Mouse (Mus musculus) embryo, embryonic 11 days (tissue): ENCODE data around the gene Siah2.
A peak's percentile ranks its signal among the peaks of the same experiment; 100 is the strongest.

Experiments used
- DNase-seq: peaks from one replicate; pipeline ENCODE4 v3.0.0-alpha.2; 2015

Siah2 gene

DNA sequence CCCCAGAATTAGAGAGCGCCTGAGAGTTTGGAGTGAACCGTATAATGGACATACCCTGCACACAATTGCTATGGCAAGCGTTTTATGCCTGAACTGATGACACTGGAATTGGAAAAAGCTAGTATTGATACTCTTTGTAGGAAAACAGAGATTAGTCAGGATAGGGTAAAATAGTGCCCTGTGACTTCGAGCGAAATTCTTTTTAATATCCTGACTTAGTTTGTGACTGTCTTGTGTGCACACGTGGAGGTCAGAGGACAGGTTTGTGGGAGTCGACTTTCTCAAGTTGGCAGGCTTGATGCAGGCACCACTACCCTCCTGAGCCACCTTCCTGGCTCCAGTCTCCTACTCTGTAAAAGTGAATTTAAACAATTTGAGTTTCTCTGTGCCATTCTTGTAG is 1.1 kb upstream of the Siah2 start:
- no peak for DNase-seq

DNA sequence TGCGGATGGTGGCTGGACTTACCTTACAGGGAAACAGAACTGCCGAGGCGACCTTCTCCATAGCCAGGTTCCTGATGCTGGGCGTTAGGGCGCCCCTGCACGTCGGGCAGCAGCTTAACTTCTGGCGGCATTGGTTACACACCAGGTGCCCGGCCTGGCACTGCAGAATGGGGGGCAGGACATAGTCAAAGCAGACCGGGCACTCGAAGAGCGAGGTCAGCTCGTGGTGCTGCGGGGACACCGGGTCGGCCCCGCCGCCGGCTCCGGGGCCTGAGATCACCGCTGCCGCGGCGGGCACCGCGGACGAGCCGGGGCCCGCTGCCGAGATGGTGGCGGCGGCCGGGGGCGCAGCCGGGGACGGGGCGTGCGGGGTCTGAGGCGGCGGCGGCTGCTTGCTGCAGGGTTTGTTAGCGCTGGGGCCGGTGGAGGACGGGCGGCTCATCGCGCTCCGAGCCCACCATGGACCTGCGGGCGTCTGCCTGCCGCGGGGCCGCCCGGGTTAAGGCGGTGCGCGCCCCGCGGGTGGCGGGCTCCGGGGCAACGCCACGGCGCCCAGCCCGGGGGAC is 743 bp downstream of the Siah2 start:
- peak; percentile 49 for DNase-seq

DNA sequence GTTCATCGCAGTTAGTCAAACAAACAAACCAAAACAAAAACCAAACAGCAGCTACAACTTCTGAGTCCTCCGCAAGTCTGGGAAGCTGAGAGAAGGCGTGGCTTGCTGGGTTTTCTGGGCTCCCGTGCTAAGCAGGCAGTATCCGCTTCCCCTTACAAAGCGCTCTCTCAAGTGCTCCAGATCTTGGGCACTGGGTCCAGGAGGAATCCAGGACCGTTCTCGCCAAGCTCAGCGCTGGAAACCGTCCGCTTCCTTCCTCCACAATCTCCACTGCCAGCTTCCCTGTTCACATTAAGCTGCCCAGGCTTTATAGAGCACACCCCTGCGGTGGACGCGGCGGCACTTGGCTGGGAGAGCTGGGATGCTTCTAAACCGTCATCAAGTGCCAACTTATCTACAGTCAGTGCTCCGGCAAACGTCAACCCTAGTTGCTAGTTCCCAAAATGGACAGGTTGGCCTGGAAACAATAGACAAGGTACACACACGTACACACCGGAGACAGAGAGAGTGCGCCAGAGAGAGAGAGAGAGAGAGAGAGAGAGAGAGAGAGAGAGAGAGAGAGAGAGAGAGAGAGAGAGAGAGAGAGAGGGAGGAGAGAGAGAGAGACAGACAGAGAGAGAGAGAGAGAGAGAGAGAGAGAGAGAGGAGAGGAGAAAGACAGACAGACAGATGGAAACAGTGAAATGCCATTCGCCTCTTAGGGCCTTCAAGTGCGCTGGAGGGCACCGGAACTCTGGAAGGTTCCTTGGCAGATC is 1.4 kb downstream of the Siah2 start:
- peak; percentile 78 for DNase-seq

DNA sequence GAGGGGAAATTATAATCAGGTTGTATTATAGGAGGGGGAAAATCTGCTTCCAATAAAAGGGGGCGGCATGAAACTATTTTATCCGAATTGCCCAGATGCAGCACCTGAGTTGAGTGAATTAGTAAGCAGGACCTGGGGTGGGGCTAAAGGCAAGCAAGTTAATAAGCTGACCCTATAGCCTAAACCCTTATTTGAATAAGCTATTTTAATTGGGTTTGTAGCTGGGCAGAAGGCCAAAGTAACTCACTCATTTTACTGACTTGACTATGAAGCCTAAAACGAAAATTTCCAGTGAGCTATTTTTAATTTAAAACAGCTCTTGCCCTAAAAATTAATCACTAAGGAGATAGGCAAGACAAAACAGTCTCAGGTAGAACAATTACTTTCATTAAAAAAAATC is 2.5 kb downstream of the Siah2 start:
- DNase-seq = no peak

DNA sequence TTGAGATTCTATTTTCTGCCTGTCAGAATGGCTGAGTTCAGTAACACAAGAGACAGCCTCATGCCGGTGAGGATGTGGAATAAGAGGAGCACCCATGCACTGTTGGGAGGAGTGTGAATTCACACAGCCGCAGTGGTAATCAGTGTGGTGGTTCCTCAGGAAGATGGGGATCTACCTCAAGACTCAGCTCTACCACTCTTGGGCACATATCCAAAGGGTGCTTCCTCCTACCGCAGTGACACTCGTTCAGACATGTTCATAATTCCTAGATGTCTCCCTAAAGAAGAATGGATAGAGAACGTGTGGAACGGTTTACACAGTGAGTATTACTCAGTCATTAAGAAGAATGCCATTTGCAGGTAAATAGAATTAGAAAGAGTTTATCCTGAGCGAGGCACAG is 3.1 kb downstream of the Siah2 start:
- no peak for DNase-seq

DNA sequence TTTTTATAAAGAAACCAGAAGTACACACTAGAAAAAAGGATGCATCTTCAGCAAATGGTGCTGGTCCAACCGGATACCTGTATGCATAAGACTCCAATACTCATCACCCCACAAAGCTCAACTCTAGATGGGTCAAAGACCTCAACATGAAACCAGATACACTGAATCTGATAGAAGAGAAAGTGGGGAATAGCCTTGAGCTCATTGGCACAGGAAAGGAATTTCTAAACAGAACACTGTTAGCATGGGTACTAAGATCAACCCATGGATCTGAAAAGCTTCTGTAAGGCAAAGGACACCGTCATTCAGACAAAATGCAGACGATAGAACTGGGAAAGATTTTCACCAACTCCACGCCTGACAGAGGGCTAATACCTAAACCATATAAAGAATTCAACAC is 3.6 kb downstream of the Siah2 start:
- no peak for DNase-seq

DNA sequence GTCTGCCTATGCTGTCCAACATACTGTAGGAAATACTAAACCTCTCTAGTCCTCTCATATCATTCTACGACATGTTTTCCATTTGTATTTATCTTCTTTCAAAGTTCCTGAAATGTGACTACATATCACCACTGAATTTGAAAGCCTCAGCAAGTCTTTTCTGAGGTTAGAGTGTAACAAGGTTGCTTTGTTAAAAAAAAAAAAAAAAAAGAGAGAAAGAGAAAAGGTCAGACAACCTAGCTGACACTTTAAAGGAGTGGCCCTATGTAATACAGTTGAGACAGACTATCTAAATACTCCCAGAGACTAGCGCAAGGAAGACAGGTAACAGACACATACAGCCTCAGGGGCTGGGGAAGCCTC is 5.3 kb downstream of the Siah2 start:
- no peak for DNase-seq

DNA sequence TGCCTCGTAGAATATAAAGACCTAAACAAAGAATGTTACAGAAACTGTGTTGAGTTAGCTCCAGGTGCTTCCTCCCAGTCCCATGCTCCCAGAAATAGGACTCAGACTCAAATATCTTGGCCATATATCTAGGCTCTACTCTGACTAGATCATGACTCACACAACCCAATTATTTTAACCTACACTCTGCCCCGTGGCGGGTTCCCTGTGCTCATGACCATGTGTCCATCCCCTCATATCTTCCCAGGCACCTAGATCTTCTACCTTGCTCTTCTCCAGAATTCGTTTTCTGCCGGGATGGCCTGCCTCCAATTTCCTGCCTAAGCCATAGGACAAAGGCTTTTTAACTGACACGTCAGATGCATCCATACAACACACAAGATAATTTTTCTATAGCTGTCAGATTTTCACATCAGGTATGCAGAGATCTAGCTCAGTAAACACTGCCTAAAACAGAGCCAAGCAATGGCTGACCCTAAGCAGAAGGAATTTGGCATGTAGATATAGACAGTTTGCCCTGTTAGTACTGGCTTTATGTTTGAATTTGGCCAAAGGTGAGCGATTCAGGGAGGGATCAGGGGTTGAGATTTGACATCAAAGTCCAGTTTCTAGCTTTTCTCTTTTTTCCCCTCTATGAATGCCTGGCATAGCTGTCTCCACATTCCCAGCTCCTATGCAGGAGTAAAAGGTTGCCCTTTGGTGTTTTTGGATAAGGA is 5.8 kb downstream of the Siah2 start:
- no peak for DNase-seq

DNA sequence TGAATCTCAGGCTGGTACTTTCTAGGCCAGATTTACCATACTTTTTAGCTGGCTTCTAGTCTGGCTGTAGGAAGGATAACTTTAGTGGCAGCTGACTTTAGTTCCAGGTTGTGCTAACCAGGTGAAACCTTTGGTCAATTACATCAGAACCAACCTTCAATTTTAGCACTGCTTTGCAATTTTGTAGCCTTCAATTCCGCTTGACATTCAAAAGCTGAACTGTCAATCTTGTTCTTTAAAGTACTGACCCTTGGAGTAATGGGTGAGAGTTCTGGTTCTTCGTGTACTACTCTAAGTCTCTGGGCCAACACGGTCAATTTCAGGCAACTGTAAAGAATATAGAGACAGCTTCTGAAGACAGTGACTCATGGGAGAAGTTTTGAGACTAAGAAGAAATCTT is 6.8 kb downstream of the Siah2 start:
- no peak for DNase-seq

DNA sequence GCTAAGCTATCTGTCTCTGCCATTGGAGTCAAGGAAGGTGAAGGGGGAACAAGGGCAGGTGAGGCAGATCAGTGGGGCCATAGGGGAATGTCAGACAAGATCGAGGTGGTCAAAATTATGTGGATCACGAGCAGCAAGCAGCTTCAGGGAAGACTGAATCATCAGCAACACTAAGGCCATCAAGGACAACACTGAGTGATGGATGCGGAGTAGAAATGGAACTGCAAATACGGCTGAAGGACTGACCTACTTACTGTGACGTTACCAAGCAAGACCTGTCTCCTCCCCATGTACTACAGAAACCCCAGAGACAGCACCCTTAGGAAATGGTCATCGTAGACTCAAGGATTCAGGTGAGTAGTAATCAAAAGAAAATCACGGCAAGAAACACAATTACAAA is 8.9 kb downstream of the Siah2 start:
- no peak for DNase-seq

DNA sequence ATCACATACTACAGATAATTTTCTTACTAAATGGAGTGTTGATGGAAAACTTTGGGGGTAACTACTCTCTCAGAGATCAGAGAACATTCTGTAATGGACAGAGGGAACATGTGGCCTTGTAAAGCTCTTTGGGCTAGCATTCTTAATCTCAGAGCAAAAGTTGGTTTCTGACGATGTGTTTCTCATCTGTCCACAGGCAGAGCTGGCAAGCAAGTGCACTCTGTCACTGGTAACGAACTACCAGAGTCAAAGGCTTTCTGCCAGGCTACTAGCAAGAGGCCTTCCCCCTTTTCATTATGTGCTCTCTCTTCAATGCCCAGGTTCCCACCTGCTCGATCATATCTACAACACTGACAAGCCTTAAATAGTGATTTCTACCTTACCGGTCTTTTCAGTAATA is 9.9 kb downstream of the Siah2 start:
- DNase-seq = no peak

DNA sequence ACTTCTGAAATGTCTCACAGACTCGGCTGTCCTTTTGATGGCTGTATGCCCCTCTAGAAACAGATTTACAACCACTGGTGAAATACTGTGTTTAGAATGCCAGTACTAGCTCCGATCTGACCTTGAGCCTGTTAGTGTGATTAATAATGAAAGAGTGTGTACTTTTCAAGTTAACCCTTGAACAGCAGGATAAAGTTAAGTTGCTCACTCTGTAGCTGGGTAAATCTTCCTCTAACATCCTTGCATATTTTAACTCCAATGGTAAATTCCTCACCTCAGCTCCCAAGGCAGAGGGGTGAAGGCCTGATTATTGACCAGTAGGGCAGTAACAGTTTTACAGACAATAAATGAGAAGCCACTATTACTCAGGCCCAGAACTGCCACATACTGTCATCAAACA is 10.4 kb downstream of the Siah2 start:
- DNase-seq = no peak

DNA sequence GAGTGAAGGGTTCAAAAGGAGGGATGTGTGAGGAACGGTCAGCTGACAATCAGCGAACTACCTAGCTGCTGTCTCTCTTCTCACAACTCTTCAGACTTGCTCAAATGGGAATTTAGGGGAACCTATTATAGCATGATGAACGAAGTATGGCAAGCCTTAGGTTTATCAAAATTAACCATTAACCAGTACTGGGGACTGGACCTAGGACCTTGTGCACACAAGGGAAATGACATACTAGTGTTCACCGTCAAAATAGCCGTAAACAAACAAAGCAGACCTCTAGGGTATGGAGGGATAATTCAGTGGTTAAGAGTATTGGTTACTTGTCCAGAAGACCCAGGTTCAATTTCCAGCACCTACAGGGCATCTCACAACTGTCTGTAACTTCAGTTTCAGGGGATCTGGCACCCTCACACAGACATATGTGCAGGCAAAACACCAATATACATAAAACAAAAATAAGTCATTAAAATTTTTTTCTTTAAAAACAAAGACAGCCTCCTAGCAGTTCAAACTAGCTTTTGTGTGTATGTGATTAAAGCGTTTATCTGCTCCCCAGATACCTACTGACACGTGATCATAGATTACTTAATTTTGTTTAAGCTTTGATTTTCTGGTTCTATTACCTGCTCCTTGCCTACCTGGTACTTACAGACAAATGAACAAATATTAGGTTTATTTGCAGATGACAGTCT is 11.1 kb downstream of the Siah2 start:
- no peak for DNase-seq

DNA sequence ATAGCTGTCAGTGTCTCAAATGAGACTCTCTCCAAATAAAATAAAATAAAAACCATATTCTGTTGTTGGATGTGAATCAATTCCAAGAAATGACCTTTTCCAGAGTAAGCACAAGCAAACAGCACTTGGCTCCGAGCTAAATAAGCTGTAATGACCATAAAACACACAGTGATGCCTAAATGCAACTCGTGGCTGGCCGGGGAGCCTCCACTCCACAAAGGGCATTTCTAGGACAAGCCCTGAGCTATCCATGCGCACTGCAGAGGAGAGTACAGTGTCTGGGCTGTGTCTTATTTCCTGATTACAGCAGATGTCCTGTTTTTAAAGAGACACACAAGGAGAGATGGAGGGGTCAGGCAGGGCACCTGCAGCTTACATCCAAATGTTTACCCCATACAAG is 12.2 kb downstream of the Siah2 start:
- no peak for DNase-seq

DNA sequence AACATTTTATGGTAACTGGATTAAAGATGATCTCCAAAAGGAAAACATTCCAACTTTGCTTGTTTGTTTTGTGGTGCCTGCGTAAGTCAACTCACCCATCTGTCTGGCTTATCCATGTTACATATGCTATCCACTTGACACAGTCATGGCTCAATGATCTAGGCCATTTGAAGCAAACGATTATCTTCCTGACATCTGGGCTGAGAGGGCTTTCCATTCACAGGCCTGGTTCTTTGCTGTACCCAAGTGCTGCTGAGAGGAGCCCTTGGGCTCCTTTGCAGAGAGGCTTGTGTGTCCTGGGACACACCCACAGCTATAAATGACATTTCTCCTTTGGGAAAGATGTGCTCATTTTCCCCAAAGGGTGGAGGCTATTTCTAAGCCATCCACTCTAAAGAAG is 13.3 kb downstream of the Siah2 start:
- no peak for DNase-seq

DNA sequence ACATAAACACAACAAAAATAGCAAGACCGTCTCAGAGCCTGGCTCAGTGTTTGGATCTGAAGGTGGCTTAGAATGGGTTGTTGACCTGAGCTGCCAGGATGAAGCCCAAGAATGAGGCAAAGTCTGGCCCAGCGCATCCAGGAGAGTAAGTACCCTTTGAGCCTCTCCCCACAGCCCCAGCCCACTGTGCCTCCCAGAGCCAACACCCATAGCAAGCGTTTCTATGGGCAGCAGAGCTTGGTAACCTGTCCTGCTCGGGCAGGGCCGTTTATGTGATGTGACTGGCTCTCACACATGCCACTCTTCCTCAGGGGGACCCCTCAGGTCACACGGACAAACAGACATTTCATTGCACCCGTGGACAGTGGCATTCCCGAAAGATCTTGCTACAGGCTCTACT is 13.8 kb downstream of the Siah2 start:
- no peak for DNase-seq

DNA sequence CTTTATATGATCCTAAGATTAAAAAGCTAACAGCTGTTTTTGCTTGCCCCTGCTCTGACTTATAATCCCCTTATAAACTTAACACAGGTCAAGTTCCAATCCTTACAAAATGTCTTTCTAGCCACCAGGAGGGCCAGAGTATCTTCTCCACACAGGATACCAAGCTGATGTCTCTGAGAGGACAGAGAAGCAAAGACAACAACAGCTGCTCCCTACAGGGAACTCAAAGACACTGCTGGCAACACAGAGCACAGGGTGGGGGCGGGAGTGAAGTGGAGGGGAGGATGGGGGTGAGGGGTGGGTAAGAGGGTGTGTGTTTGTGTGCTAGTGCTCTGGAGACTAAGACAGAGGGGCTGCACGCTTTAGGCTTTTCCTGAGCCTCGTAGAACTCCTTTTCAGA is 14.6 kb downstream of the Siah2 start:
- peak; percentile 17 for DNase-seq

DNA sequence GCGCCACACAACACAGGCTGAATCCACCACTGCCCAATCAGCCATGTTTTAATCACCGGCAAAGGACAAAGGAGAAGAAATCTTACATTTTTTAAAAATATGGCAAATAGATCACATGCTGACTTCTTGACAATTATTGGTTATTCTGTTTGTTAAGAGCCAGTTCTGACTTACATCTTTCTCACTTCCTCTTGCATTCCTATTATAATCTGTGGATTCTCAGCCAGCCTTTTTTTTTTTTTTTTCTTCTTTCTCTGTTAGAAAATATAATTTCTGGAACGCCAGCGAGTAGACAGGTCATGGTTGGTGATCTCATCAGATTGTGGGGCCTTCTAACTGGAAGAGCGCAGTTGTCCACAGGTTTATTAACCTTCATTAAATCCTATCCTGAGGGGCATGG is 18.9 kb downstream of the Siah2 start:
- DNase-seq = no peak

DNA sequence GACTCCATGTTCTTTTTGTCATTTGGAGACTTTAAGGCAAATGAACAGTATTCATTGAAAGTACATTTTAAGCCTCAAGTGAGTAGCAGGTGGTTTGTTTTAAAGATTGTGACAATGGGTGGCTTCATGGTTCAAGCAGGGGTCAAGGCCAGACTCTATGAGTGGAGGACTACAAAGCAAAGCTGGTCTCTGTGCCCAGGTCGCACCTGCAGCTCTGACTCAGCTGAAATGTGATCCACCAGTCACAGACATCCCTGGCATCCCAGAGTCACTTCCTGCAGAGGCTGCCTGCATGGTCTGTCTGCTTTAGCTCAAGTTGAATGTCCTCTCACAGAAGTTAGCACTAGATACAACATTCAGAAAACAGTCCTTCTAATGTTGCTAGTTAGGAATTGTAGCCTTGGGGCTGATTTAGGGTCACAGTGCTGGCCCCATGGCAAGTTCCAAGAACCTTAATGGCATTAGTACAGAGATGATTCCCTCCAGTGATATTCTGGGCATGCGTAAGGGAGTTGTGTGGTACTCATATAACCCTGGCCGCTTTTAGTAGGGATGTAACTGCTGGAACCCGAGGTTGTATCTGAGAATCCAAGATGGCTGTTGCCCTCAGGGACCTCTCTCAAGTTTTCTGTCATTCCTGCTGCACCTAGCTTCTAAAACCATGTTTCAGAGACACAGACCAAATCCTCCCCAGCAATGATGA is 19.6 kb downstream of the Siah2 start:
- no peak for DNase-seq

DNA sequence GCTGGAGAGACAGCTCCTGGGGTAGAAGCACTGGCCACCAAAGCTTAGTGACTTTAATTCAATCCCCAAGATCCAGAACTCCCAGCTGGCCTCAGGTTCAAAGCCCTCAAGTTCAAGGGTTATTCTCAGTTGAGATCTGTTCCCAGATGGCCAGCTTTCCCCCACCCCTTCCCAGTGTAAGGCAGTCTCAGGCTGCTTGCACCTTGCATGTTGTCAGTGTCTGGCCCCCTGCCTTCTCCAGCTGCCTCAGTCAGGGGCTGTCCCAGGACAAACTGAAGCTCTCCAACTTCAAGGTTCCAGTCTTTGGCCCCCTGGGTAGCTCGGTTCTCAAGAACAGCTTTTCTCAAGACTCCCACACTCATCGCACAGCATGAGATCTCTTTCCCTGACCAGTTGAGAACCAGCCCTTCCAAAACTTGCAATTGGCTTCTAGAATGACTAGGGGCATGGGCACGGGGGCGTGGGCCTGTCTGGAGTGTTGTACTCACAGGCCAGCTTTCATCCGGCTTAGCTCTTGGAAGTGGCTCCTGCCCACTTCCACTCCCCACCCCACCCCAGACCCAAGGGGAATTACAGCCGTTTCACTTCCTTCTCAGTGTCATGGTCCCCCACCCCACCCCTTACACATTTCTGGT is 20.5 kb downstream of the Siah2 start:
- no peak for DNase-seq

DNA sequence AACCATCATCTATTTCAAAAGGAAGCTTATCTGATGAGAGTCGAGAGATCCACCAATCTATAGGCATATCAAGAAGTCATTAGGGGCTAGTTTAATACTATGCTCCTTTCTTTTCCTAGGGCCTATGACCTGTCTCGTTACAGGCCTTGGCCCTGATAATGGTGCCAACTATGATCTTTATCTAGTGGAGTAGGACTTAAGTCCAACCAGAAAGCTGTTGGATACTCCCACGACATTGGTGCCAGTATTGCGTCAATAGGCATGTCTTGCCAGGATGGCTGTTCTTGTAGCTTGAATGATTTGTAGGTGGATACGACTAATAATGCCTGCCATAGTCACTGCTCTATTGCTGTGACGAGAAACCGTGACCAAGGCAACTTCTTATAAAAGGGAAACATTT is 28.2 kb downstream of the Siah2 start:
- no peak for DNase-seq

DNA sequence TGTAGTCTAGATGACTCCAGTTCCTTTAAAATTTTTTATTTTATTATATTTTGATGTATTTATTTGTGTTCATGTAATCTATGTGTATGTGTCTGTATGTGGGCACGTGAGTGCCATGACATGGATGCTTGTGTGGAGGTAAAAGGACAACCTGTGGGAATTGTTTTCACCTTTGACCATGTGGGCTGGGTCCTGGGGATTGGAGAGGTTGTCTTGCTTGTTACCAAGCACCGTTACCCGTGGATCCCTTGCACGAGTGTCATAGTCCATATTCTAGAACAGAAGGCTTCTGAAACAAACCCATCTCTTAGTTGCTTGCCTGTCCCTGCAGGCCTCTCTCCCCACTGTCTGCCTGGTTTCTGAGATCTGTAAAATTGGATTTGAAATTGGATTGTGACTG is 31.6 kb downstream of the Siah2 start:
- DNase-seq = no peak

DNA sequence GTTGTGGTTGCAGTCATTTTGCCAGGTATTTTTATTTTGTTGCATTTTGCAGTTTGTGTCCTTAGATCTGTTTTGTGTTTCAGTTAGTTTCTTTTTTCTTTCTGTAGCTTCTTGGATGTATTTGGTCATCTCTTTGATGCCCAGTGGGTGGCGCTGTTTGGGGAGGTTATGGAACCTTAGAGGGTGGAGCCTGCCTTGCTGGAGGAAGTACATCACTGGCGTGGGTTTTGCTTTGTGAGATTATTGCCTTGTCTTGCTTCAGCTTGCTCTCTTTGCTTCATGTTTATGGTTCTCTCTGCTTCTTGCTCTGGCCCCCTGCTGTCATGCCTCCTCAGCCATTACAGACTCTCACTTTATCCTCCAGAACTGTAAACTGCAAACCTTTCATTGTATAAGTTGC is 34.8 kb downstream of the Siah2 start:
- peak; percentile 32 for DNase-seq
